Mouse (Mus musculus): ENCODE results near the gene Gpr61.

DNA sequence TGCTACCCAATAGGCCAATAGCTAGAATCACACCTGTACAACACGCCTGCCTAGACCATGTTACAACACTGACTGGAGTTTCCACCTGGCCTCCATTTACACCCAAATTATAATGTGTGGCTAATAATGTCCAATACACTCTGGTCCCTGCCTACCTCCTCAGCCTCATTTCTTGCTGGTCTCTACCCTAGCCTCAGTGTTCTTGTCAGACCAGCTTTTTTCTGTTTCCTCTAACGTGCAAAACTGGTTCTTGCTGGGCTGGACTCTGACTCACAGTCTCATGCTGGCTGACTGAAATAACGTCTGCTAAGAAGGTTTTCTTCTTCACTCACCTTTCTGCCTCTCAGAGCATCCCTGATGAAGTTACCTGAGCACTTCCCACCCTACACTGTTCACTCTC, 28.4 kb downstream of the Gpr61 start:
- TF ChIP-seq EP300 (IDR thresholded peaks at IDR 0.05; ENCODE audit: low read depth): no peak
- TF ChIP-seq CTCF (IDR thresholded peaks at IDR 0.05; ENCODE audit: low read depth): no peak
